Mouse (Mus musculus) urinary bladder, postnatal 14 days (tissue): ENCODE data around the gene Eif2b3.

Source experiments
- DNase-seq: peaks from one replicate; pipeline ENCODE4 v3.0.0; 2021; ENCODE audit warnings: low spot score

Gene Eif2b3

GRCm38 (mm10) chr4:117095551-117096452, 76.6 kb downstream of the Eif2b3 start, which contains the start of gene Ptch2:
Gene Ptch2 (plus strand): TSS chr4:117096075.
- peak; percentile 62 for DNase-seq

DNA sequence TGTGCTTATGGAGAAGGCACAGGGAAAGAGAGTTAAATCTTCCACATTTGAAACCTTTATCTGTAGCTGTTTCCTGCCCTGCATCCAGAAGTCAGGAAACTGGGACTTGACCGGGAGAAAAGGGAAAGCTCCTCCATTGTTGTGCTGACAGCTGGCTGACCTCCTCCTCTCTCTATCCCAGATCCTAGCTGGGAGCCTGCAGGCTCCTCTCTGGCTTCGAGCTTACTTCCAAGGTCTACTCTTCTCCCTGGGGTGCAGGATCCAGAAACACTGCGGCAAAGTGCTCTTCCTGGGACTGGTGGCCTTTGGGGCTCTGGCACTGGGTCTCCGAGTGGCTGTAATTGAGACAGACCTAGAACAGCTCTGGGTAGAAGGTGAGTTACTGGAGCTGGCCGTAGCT, 77.5 kb downstream of the Eif2b3 start:
- DNase-seq: no peak

DNA sequence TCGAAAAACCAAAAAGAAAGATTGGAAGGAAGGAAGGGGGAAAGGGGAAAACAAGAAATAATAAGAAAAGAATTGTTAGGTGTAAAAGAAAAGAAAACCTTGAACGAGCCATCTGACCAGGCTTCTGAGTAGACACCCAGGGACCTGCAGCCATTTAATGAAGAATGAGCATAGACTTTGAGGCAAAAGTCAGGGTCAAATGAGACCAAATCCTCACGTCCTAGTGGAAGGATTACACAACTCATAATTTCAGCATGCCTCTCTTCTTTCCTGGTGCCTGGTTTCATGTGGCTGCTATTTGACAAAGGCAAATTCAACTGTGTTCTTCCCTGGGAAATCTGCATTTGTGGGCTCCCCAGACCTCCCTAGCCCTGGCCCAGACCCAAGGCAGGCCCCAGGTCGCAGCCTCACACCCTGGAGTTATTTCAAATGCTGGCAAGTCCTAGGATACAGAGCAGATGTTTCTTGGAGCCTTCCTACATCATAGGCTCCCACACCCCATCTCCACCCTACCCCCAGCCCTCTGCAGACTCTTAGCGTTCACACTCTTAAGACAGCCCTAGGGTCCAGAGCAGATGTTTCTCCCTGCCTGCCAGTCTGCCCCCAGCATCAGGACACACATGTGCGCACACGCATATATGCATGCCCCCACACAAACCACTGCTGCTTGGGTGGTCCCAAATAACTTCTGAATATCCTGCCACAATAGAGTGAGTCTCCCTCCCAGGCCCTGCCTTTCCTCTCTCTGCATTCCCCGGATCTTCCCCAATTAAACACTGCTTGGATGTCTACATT, 79.0 kb downstream of the Eif2b3 start:
- no peak for DNase-seq

GRCm38 (mm10) chr4:117098764-117099036, 79.5 kb downstream of the Eif2b3 start:
- no peak for DNase-seq

- no peak for DNase-seq
These were observed 80.8 kb downstream of the Eif2b3 start for GRCm38 (mm10) chr4:117100036-117100435.

DNA sequence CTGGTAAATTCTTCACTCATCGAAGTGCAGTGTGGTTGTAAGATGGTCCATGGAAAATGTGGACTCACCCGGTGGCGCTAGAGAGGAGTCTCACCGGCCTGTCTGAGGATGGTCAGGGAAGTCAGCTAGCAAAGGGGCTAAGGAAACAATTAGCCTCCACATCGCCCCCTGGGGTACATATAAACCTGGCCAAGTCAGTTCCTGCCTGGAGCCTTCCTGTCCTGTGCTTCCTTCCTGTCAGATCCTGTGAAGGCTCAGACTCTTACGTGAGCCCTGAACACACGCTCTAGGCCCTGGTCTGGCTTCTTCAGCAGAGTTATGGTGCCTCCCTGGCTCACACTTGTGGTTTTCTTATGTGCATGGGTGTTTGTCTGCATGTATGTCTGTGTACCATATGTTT, 82.0 kb downstream of the Eif2b3 start:
- DNase-seq: no peak

DNA sequence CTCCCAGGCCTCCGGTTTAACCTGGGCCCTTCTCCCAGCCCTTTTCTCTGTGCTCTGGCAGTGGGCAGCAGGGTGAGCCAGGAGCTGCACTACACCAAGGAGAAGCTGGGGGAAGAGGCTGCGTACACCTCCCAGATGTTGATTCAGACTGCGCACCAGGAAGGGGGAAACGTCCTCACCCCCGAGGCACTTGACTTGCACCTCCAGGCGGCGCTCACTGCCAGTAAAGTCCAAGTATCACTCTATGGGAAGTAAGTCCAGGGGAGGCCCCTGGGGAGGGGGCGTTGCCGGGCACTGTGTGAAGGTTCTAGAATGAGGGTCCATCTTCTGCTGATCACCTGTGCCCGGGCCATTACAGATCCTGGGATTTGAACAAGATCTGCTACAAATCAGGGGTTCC, 85.5 kb downstream of the Eif2b3 start:
- DNase-seq: no peak

GRCm38 (mm10) chr4:117105127-117105526, 85.9 kb downstream of the Eif2b3 start:
- no peak for DNase-seq

GRCm38 (mm10) chr4:117107813-117108523, 88.8 kb downstream of the Eif2b3 start:
- no peak for DNase-seq

DNA sequence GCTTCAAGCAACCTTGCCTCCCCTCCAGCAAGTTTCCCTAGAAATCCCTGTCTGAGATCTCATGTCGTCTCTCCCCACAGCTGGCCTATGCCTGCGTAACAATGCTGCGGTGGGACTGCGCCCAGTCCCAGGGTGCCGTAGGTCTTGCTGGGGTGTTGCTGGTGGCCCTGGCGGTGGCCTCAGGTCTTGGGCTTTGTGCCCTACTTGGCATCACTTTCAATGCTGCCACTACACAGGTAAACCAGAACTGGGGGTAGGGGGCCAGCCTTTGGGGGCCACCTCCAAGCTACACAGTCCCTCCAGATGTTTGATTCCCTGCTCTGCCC, 89.3 kb downstream of the Eif2b3 start:
- no peak for DNase-seq

DNA sequence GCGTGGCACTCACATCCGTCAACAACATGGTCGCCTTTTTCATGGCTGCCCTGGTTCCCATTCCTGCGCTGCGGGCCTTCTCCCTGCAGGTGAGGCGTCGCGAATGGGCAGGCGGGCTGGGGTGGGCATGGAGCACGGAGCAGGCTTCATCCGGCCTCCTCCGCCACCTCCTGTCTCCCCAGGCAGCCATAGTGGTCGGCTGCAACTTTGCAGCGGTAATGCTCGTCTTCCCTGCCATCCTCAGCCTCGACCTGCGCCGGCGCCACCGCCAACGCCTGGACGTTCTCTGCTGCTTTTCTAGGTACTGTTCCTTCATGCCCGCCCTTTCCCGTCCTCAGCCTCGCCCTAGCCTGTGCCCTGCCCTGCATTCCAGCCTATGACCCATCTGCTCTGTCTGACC, 90.1 kb downstream of the Eif2b3 start:
- no peak for DNase-seq

GRCm38 (mm10) chr4:117110249-117110648, 91.0 kb downstream of the Eif2b3 start:
- DNase-seq: no peak

GRCm38 (mm10) chr4:117110985-117111384, 91.8 kb downstream of the Eif2b3 start:
- DNase-seq: no peak

GRCm38 (mm10) chr4:117113237-117113636, 94.0 kb downstream of the Eif2b3 start:
- DNase-seq: no peak

DNA sequence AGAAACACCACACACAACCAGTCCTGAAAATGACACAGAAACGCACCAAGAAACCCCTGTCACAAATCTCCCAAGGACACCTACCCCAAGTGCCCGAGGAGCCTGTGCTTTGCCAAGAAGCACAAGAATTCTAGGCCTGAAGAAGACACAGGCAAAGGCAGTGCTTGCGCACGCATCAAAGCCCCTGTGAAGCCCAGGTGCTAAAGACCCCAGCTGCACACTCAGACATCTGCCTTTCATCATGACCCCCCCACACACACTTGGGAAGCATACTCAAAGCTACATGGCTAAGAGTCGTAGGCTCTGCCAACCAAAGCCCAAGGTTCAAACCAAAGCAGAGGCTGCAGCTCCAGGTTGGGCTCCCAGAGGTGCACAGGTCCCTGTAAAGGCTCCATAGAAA, 96.4 kb downstream of the Eif2b3 start:
- DNase-seq: no peak

DNA sequence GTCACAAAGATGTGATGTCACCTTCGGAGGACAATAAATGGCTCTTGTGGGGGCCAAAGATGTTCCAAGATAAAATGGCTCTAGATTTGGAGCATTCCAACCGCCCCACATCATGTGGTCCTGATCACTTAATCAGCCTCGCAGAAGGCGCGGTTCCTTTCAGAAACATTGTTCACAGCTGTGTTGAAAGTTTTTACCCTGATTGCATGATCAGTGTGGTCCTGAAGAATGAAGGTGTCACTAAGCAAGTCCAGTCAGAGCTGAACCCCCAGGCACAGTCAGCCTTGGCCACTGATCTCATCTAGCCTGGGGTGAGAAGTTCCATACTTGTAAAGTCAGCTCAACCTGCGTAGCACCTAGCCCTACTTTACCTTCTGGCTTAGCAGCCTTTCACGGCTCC, 98.7 kb downstream of the Eif2b3 start:
- no peak for DNase-seq

DNA sequence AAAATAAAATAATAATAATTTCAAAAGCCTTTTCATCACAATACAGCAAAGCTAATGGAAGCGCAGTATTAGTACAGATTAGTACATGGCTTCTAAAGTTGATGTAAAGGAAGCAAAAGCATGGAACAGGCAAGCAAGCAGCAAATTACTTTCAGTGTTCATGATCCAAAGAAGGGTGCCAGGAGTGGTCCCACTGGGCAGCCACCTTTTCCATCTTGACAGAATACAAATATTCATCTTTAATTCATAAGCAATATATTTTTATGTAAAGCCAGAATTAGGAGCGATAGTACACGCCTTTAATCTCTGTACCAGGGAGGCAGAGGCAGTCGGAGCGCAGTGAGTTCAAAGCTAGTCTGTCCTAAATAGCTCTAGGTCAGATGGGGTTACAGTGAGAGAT, 100.4 kb downstream of the Eif2b3 start:
- DNase-seq: no peak

DNA sequence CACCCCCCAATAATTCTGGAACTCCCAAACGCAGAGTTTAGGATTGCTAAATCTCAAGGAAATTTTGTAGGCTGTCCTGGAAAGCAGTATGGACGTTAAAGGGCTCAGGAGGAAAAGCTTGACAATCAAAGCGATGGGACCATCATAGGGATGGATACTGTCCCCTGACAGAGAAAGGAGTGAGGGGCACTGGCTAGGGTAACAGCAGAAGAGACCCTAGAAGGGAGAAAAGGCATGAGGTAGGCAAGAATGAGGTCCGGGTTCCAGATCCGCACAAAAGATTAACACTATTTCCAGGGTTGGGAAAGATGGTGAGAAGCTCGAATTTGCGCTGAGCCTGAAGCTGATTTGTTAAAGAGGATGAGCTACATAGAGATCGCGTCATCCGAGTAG, 100.8 kb downstream of the Eif2b3 start:
- no peak for DNase-seq

DNA sequence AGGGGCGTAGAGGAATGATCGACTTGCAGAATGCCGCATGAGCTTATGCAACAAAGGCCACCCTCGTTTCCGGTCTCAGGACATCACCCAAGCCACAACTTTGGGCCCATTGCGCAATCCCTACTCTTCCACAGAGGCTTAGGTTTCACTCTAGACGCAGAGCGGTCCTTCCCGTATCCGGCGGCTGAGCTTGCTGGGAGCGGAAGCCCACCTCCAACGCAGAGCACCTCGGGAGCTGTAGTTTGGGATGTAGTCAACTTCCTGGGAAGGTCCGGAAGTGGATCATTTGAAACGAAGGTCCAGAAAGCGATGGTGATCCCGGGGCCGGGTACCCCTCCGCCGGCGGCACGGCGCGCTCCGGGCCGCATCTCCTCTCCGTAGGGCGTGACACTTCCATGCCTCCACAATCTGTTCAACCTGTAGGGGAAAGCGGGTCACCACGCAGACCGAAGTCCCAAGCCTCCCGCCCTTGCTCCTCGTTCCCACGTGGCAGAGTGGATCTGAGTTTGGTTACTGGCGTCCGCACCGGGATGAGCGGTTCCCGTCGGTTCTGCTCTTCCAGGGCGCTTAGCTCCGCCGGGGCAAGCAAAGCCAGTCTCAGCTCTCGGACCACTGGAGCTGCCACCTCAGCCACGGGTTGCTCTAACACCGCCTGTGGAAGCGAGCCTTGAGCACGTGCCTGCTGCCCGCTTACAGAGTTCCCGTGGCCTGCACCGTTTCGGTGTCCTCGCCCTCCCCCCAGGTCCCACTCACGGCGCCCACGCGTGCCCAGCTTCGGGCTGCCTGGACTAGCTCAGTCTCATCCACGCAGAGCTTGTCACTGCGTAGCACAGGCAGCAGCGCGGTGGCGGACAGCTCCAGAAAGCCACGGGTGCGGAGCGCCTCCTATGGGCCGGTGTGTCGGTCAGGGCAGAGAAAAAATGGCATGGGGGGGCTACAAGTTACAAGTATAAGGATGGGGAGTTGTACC, 101.5 kb downstream of the Eif2b3 start:
- peak; percentile 97 for DNase-seq

- DNase-seq: no peak
These were observed 103.0 kb downstream of the Eif2b3 start for GRCm38 (mm10) chr4:117122209-117122608.

DNA sequence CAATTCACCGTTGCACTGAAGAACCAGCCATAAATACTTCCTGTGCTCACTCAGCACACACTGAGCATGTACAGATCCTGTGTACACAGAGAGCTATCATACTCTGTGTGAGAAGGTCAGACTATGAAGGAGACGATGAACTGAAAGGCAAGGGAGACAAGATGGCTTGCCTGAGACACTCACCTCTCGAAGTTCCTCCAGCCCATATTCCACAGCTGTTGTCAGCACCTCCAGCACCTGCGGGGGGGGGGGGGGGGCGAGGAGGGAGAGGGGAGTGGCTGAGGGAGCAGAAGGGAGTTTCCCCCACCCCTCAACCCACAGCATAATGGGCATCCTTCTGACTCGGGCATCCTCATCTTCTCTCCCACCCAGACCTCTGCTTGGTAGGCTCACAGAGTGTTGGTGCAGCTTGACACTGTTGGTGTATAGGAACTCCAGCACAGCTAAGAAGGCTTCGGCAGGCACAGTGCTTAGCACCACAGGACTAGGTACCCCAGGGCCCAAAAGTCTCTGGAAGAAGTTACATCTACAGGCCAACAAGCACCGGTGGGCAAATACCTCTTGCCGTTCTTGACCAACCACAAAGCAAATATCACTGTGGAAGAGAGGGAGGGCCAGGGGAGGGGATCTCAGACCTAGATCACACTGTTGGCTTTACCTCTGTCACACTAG, 104.5 kb downstream of the Eif2b3 start:
- DNase-seq: no peak
